Mouse (Mus musculus) thymus, postnatal 10 days (tissue): ENCODE results near the gene Fgfr2.
"Not testable (repeated sequence)": the region's sequence is repeated elsewhere in the genome, so short reads cannot be mapped to it uniquely, and the experiment has no call there.

Experiments
- DNase-seq, 2 experiments: peaks; one replicate each; pipeline ENCODE4 v3.0.0; 2021; ENCODE audit warnings: low spot score in 2 of 2

Fgfr2 gene

GRCm38 (mm10) chr7:133120221-133120751 is 2.9 kb downstream of the Fgfr2 start:
- DNase-seq = no peak

GRCm38 (mm10) chr7:133117815-133118214 is 5.3 kb downstream of the Fgfr2 start:
- no peak for DNase-seq

DNA sequence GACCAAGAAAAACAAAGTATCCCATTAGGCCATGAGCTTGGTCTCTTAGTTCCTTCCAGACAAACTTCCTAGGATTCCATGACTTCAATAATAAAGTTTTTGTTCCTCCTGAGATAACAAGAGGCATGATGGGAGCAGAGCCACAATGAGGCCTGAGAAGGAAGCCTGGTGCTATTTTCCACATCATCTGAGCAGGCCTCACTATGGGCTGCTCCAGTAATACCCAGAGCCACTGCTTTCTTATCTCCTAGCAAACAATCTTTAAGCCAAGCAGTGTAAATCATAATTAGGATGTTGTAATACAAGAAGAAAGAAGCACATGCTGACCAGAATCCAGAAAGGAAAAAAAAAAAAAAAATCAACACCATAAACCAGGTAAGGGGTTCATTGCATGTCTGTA is 6.6 kb downstream of the Fgfr2 start:
- no peak for DNase-seq

DNA sequence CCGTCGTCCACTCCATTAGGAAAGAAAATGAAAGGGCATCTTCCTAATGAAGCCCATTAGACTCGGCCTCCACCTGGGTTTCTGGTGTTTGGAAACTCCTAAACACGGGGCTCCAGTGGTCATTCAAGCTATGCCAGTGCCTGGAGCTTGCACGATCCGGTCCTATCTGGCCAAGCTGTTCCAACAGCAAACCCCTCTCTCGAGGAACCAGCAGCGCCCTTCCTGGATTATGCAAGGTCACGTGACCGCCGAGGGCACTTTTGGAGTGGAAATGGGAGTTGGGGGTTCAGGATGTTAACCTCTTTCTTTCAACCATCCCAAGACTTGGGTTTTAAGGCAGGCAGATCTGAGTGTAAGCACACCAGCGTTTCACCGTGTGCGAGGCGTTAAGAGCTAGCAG is 7.3 kb downstream of the Fgfr2 start:
- no peak for DNase-seq

GRCm38 (mm10) chr7:133114847-133115470 is 8.2 kb downstream of the Fgfr2 start:
- DNase-seq = no peak

DNA sequence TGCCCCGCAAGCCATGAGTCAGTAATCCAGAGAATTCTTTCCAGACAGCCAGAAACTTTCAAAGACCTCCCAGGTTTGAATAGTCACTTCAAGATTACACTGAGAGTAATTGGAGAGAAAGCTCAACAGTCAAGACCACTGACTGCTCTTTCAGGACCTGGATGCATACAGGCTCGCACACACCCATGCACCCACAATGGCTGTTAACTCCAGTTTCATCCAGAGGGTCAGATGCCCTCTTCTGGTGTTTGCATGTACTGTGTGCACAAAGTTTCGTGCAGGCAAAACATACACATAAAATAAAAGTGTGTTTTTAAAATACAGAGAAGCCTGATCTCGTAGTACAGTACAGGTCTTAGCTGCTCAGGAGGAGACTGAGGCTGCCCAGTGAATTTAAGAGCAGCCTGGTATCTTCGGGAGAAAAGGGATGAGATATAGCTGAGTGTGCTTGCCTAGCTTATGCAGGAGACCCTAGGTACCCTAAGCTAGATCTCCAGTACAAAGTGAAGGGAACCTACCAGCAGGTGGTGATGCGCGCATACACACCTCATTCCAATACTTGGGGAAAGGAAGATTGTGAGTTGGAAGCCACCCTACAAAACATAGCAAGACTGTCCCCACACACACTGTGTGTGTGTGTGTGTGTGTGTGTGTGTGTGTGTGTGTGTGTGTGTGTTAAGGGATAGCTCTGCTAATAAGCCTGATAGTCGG is 9.8 kb downstream of the Fgfr2 start:
- DNase-seq = no peak

DNA sequence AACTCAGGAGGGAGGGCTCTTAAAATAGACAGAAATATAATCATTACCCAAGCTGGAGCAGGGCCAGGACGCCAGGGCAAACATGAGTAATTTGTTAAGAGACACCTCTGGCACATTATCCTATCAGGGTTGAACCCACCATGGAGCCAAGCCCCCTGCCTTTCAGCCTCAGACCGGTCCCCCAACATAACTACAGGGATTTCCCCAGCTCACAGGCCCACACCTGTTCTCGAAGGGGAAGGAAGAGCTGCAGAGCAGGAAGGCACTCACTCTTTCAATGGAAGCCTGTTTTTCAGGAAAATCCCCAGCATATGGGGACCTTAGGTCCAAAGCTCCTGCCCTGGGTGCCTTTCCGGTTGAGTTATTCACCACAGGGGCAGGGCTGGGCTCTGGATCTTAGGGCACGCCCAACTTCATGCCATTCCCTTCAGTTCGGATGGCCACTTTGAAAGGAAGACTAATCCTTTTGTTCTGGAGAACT is 10.8 kb downstream of the Fgfr2 start:
- DNase-seq = no peak

GRCm38 (mm10) chr7:133109442-133109841 is 13.7 kb downstream of the Fgfr2 start:
- DNase-seq = no peak

- DNase-seq = no peak
Measured at GRCm38 (mm10) chr7:133108695-133109094, 14.5 kb downstream of the Fgfr2 start.

- DNase-seq = no peak
Measured at GRCm38 (mm10) chr7:133102578-133102977, 20.6 kb downstream of the Fgfr2 start.

- no peak for DNase-seq
Measured at GRCm38 (mm10) chr7:133101070-133101469, 22.1 kb downstream of the Fgfr2 start.

DNA sequence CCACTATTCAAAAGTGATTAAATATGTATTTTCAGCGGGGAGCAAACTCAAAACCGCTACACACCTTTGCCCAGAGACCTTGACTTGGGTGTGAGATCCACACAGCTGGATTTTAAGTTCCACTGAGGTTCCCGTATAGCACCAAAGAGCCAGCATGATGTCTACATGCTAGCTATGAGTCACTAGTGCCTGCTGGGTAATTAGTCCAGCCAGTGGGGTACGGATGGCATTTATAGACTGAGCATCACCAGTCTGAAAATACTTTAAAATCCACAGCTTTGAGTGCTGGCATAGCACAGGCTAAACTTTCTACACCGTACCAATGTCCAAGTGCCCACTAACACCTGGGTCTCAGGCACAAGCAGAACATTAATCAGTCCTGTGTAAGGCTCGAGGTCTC is 23.0 kb downstream of the Fgfr2 start:
- no peak for DNase-seq

DNA sequence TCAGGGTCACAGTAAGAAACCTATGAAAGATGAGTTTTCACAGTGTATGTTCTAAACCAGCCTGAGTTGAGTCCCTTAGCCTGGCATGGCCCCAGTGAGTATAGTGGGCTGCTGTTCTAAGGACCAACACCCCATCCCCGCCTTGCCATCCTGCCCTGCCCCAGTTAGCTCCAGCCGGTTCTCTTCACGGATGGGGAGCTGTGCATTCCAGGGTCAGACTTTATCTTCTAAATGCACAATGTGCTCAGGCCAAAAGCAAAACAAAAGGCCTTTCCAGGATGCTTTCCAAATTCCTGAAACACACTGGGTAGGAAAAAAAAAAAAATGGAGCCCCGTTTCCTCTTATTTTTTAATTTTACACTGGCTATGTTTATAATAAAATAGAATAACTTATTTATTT is 23.9 kb downstream of the Fgfr2 start:
- DNase-seq = no peak

DNA sequence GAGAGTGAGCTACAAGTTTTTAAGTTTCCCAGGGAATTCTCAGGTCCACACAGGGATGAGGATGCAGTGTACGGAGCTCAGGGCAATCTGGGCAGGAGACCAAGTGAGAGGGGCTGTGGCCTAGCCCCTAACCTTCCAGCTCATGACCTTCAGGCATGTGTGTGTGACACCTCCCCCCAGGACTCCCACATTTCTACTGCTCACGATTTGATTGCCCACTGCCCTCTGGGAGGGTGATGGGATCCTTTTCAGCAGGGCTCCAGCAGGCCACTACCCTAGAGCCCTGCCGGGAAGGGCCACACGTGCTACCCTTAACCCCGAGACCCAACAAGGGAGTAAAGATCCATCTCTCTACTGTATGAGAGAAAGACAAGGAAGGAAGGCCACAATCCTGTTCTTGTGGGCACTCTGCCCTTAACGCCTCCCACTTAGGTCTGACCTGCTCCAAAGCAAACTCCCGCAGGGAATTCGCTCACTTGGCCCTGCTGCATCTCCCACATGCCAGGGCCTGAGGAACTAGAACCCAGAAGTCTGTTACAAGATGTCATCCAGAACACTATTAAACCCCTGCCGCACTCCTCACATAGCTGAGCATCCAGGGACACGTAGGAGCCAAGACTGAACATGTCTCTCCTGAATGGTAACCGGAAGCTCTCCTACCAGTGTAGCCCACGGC is 24.9 kb downstream of the Fgfr2 start:
- DNase-seq = no peak

GRCm38 (mm10) chr7:133095610-133096009 is 27.5 kb downstream of the Fgfr2 start:
- DNase-seq = not testable (repeated sequence)

DNA sequence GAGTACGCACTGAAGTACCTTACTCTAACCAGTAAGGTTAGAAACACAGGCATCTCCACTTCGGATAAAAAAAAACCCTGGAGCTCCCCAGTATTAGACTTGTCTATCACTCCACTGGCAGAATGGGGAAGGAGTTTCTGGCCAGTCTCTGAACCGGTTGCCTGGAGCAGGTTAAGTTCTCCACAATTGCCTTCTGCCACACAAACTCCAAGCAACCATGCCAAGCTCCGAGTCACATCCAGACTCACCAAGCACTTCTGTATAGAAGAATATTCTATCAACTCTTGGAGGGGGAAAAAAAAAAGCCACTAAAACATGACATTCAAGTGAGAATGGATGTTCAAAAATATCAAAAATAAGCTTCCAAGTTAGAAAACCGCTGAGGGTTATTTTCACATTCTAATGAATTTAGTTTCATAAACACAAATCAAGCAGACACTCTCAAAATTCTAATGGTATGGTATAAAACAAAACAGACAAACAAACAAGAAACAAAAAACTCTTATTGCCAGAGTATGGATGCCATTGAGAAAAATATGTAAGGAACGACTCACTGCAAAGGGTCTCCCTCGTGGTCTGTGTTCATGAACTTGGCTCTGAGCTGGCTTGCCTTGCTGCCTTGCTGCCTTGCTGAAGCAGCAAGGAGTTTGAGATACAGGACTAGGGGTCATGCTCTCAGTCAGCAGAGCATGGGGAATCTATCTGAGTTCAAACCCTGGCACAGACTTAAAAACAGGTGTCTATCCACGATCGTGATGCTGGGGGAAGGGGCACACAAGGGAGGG is 28.2 kb downstream of the Fgfr2 start:
- DNase-seq = no peak

- DNase-seq = no peak
Measured at GRCm38 (mm10) chr7:133094161-133094560, 29.0 kb downstream of the Fgfr2 start.

DNA sequence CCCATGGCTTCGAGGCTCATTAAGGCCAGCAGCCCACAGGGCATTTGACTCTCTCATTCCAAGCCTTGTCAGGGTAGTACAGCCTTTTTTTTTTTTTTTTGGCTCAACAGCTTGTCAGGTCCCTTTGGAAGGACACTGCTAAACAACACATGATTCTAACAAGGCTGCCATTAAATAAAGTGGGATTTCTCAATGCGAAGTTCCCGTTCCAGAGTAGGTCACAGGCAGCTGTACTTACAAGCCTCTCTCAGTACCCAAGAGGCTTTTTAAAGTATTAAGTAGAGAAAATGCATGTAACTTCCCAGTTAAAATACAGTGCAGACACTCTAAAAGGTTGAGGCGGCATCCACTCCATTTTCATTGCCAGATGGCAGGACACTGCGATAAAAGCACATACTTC is 29.4 kb downstream of the Fgfr2 start:
- no peak for DNase-seq

- no peak for DNase-seq
Measured at GRCm38 (mm10) chr7:133090641-133091040, 32.5 kb downstream of the Fgfr2 start.

DNA sequence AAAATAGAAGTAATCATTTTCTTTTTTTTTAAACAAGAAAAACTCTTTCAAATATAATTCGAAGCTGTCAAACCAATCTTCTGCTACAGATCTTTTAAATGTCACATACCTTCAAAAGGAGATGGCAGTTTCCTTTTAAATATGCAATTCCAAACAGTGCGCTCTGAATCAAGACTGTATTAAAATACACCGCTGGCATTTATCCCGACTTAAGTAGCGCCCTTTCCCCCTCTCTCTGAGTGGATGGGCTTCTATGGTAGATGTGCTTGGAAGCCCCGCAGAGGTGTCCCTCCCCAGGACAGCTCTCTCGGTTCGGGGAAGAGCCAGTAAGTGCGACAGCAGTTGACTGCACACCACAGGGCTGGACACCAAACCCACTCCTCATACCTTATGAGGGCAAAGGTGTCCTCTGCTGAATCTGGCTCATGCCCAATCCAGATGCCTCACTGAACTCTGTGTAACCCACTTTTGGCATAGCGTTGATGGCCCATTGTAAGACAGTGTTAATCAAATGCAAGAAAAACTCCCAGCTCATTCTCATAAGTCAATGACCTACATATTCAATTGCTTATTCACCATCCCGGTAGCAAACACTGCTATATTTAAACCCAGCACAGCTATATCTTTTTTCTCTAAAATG is 33.4 kb downstream of the Fgfr2 start:
- DNase-seq = no peak

DNA sequence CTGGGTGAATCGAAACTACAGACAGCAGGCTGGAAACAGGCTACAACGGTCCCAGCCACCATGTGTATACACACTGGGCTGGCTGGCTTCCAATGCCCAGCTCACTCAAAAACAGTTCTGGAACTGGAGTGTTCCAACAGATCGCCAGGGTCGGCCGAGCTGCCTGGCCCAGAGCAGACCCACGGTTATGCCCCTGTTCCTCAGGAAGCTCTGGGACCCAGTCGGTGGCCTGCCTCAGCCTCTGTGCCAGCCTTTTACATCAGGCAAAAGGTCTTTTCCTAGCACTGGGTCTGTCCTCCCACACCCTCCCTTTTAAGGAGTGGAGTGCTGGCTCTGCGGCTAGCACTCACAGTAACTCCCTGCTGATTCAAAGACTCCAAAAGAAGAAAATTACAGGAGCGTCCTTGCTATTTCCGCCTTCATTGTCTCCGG is 34.3 kb downstream of the Fgfr2 start:
- DNase-seq = no peak
